Mouse (Mus musculus) cortical plate, adult 2 months (tissue): ENCODE data around the gene Ccdc24.

Experiments
- CTCF ChIP-seq: fragments of 200-500 bp; IDR thresholded peaks from 2 replicates; pipeline ENCODE4 v1.5.1; 2011; ENCODE audit warnings: mild to moderate bottlenecking, control low read depth, low read length; ENCODE audit not compliant: insufficient read depth; ENCODE audit errors: extremely low read depth
- POLR2A ChIP-seq: fragments of 200-500 bp; IDR thresholded peaks from 2 replicates; pipeline ENCODE4 v1.6.1; 2011; ENCODE audit warnings: mild to moderate bottlenecking, low read length, control low read depth; ENCODE audit not compliant: insufficient read depth; ENCODE audit errors: extremely low read depth

DNA sequence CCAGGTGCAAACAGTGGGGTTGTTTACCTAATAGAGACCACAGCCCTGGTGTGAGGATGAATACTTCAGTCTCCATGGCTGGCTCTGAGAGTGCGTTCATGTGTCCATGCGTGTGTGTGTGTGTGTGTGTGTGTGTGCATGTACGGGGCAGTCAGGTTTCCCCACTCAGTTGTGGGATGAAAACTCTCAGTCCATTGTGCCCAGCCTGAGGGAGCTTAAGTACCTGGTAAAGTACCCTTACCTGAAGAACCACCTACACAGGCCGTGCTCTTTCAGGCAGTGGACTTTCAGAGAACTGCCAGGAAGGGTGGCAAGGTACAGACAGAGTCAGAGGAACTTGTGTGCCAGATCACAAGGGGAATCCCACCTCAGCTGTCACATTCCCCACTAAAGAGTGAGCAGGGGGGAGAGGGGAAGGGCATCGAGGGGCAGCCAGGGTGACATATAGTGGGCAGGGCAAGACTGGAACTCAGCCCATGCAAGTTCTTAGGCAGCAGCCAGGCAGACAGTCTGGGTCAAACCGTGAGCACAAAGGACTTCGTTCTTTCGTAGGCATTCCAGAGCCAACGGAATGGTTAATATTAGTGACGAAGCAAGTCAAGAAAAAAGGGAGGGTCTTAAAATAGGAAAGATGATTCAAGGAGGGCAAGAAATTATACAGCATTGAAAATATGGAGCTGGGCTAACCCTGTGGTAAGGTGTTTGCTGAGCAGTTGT lies 20.0 kb downstream of the Ccdc24 start:
- no peak for TF ChIP-seq CTCF
- TF ChIP-seq POLR2A, result no peak
